Mouse (Mus musculus) kidney, embryonic 14.5 days (tissue): ENCODE measurements at regions not wholly inside any gene's neighbourhood (a gene's known extent, or its start where the extent isn't known, plus 50 kb on each side); places are given as distances from the start of the nearest gene placed in this dataset.

Source experiments
- ATAC-seq: fragments of 200-750 bp; cut with Nextera tagmentation; 2 replicates; pipeline ENCODE4 v1.8.0; 2017; ENCODE audit warnings: moderate number of reproducible peaks, mild to moderate bottlenecking, moderate TSS enrichment, moderate library complexity; ENCODE audit not compliant: low FRiP score, low TSS enrichment
- H3K27ac ChIP-seq: fragments of 300-500 bp; sonication (generic); 2 replicates; pipeline ENCODE4 v1.5.1; 2014; ENCODE audit warnings: low read depth, mild to moderate bottlenecking, low read length, moderate library complexity, mixed read lengths
- H3K27me3 ChIP-seq: fragments of 300-500 bp; sonication (generic); 2 replicates; pipeline ENCODE4 v1.6.1; 2014; ENCODE audit warnings: mild to moderate bottlenecking, low read length; ENCODE audit not compliant: control insufficient read depth, insufficient read depth
- H3K36me3 ChIP-seq: fragments of 300-500 bp; sonication (generic); 2 replicates; pipeline ENCODE4 v1.6.1; 2014; ENCODE audit warnings: low read length, mixed read lengths; ENCODE audit not compliant: control insufficient read depth, insufficient read depth
- H3K4me1 ChIP-seq: fragments of 300-500 bp; sonication (generic); 2 replicates; pipeline ENCODE4 v1.6.1; 2014; ENCODE audit warnings: low read length, mixed read lengths; ENCODE audit not compliant: control insufficient read depth, insufficient read depth
- H3K4me2 ChIP-seq: fragments of 300-500 bp; sonication (generic); replicated peaks from 2 replicates; pipeline ENCODE4 v1.6.1; 2014; ENCODE audit warnings: low read depth, mild to moderate bottlenecking, low read length
- H3K4me3 ChIP-seq: fragments of 300-500 bp; sonication (generic); 2 replicates; pipeline ENCODE4 v1.5.1; 2014; ENCODE audit warnings: mild to moderate bottlenecking, low read length
- H3K9ac ChIP-seq: fragments of 300-500 bp; sonication (generic); 2 replicates; pipeline ENCODE4 v1.6.1; 2014; ENCODE audit warnings: low read depth, mild to moderate bottlenecking, low read length, moderate library complexity
- H3K9me3 ChIP-seq: fragments of 300-500 bp; sonication (generic); 2 replicates; pipeline ENCODE4 v1.6.1; 2016; ENCODE audit warnings: low read length; ENCODE audit not compliant: control insufficient read depth
- WGBS: fragments of 180-500 bp; shearing (Covaris S2); extraction: QIAGEN DNeasy Blood & Tissue Kit; methylation state at CpG from one replicate; pipeline ENCODE4 v1.1.7; 2014; 5-methylcytosine and 5-hydroxymethylcytosine counted together

DNA sequence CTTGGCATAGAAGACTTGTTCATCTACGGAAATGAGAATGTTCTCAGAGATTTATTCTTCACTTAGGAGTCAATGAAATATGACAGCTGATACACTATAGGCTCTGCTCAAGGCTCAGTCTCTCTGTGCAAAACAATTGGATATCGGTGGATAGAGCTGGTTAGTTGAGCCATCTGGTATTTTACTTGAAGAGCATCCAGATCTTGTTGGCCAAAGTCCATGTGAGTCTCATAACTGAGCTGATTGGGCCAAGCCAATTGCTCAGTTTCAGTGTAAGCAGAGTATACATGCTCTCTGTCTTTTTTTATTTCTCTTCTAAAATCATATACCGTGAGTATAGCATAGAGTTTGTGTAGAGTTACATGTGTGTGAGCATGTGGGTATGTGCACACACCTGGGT is 166.3 kb downstream of the Zfp365 start:
- no peaks in the 10 kb centered on the region for H3K36me3 ChIP-seq
- WGBS, result 77% methylated on average over 3 of the region's 3 CpGs
- H3K4me2 ChIP-seq, result no peak overlapping the region
- H3K27me3 ChIP-seq, result no peaks in the 10 kb centered on the region
- H3K9me3 ChIP-seq, result no peaks in the 10 kb centered on the region
- no peak overlapping the region for H3K4me3 ChIP-seq
- ATAC-seq, result no peak
- no peaks in the 10 kb centered on the region for H3K4me1 ChIP-seq
- no peak overlapping the region for H3K9ac ChIP-seq
- no peak overlapping the region for H3K27ac ChIP-seq

DNA sequence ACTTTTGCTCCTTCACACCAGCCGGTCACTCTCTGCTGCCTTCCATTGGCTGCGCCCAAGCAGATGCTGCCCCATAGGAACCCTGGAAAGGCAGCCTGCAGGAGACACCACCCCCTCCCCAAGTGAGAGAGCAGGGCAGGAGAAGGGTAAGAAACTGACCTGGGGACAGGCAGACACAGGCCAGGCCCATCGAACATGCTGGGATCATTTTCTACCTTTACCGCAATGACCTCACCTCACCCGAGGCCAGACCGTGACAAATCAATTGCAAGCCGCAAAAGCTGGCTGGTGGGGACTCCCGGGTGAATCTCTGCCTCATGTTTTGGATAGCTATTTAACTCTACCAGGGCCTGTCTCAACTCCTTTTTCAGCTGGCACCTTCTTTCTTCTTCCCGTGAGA is 168.9 kb downstream of the Zfp365 start:
- Histone ChIP-seq H3K36me3 (no peaks in the 10 kb centered on the region), H3K27me3 (no peaks in the 10 kb centered on the region), H3K4me3 (no peak overlapping the region), H3K9me3 (no peaks in the 10 kb centered on the region), H3K27ac (no peak overlapping the region), H3K9ac (no peak overlapping the region), H3K4me1 (no peaks in the 10 kb centered on the region), H3K4me2 (no peak overlapping the region)
- 54% methylated on average over 9 of the region's 9 CpGs for WGBS
- ATAC-seq, result no peak

DNA sequence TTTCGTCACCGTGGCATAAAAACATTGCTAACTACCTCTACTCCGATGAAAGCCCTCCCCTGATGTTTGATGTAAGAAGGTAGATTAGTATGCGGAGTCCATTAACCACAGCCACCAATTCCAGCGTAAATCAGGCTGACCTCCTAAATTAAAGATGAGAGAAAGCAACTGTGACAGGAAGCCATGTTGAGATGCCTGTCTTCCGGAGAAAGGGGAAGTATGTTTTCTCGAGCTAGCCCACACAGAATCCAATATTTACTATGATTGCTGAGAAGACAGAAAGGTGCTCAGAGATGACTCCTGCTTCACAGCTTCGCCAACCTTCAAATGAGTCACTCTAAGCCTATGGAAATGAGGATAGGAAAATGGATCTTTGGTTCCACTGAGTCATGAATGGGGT is 169.6 kb downstream of the Zfp365 start:
- 57% methylated on average over 8 of the region's 8 CpGs for WGBS
- peak overlapping the region; percentile 12; the same call in 1 of the 2 replicates for H3K27ac ChIP-seq
- no peak for ATAC-seq

DNA sequence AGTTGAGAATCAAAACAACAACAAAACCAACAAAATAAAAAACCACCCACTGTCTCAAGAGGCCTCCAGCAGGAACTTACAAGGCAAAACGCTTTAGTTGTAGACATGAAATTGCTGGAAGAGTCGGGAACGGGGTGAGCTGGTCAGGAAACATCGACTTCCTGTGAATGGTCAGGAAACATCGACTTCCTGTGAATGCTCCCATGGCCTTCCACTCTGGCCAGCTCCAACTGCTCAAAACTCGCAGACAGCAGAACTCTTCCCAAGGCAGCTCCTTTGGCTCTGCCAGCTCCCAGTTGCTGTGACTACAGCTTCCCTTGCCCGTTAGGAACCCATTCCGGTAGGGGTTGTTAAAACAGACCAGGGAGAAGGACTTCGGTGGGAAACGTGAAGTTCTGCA is 170.2 kb downstream of the Zfp365 start:
- H3K36me3 ChIP-seq, result no peaks in the 10 kb centered on the region
- no peaks in the 10 kb centered on the region for H3K4me1 ChIP-seq
- H3K4me3 ChIP-seq, result no peak overlapping the region
- H3K4me2 ChIP-seq, result no peak overlapping the region
- ATAC-seq, result no peak
- H3K9me3 ChIP-seq, result no peaks in the 10 kb centered on the region
- no peak overlapping the region; the same call in 1 of the 2 replicates for H3K27ac ChIP-seq
- WGBS, result 59% methylated on average over 10 of the region's 10 CpGs
- H3K9ac ChIP-seq, result no peak overlapping the region
- H3K27me3 ChIP-seq, result no peaks in the 10 kb centered on the region

More for the DNA sequence above, 169.6 kb downstream of the Zfp365 start:
- Histone ChIP-seq H3K27me3 (no peaks in the 10 kb centered on the region), H3K9ac (no peak overlapping the region), H3K36me3 (no peaks in the 10 kb centered on the region), H3K4me1 (no peaks in the 10 kb centered on the region), H3K4me2 (no peak overlapping the region), H3K4me3 (no peak overlapping the region), H3K9me3 (no peaks in the 10 kb centered on the region)

DNA sequence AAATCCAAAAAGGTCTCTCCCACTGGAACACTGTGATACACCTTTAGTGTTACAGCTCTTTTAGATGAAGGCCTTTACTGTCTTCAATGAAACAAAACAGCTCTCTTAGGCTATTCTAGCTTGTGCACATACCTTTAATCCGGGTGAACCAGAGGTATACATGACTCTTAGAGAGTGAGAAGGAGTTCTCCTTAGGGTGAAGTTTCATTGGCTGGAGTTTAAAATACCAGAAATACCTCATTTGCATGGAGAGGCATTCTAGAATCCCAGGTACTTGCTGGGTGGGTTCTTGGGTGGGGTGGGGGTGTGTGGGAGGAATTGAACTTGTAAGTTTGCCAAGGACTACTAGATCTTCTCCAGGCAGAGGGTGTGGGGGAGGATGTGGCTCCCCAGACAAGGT is 173.3 kb downstream of the Zfp365 start:
- Histone ChIP-seq H3K27me3 (no peaks in the 10 kb centered on the region), H3K4me2 (no peak overlapping the region), H3K4me3 (no peak overlapping the region), H3K9ac (no peak overlapping the region), H3K36me3 (no peaks in the 10 kb centered on the region), H3K9me3 (no peaks in the 10 kb centered on the region), H3K27ac (no peak overlapping the region), H3K4me1 (no peaks in the 10 kb centered on the region)
- ATAC-seq, result no peak
- whole genome bisulfite sequencing, result 50% methylated on average over 1 of the region's 1 CpGs

DNA sequence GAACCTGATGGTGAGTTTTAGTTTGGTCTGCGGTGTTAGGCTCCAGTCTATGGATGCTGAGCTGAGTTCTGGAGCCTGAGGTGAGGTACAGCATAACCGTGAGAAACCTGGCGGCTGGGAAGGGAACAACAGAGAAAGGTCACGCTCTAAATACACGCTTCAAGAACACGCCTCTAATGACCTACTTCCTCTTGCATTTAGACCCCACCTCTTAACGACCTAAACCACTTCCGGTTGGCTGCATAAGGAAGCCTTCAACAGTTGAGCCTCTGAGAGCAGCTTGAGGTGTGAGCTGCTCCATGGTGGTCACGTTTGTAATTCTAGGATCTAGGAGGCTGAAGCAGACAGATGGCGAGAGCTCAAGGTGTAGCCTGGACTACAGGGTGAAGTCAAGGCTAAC is 175.8 kb downstream of the Zfp365 start:
- ATAC-seq, result no peak
- 82% methylated on average over 10 of the region's 10 CpGs for WGBS
- no peaks in the 10 kb centered on the region for H3K27me3 ChIP-seq

DNA sequence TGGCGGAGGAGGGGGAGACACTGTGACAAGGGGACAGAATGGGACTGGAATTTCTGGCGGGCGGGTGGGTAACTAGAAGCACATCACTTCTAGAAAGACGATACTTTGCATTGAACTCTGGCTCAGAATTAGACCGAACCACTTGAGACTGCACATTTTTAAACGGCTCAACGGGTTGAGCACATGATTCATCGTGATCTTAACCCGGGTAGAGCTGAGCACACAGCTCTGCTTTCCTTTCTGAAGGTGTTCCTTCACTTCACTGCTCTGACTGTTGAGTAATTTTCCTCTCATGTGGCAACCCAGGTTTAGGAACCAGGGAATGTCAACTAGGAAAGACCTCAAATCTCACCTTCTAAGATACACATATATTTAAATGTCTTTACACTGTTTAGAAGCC is 180.9 kb downstream of the Zfp365 start:
- Histone ChIP-seq H3K36me3 (no peaks in the 10 kb centered on the region), H3K9me3 (no peaks in the 10 kb centered on the region), H3K27ac (no peak overlapping the region), H3K9ac (no peak overlapping the region), H3K4me1 (no peaks in the 10 kb centered on the region), H3K4me2 (no peak overlapping the region), H3K4me3 (no peak overlapping the region), H3K27me3 (no peaks in the 10 kb centered on the region)
- no peak for ATAC-seq
- WGBS, result 73% methylated on average over 9 of the region's 9 CpGs

More for the DNA sequence above, 175.8 kb downstream of the Zfp365 start:
- no peaks in the 10 kb centered on the region for H3K9me3 ChIP-seq
- no peak overlapping the region for H3K4me3 ChIP-seq
- no peak overlapping the region for H3K27ac ChIP-seq
- H3K4me1 ChIP-seq, result no peaks in the 10 kb centered on the region
- no peak overlapping the region for H3K4me2 ChIP-seq
- no peaks in the 10 kb centered on the region for H3K36me3 ChIP-seq
- H3K9ac ChIP-seq, result no peak overlapping the region

DNA sequence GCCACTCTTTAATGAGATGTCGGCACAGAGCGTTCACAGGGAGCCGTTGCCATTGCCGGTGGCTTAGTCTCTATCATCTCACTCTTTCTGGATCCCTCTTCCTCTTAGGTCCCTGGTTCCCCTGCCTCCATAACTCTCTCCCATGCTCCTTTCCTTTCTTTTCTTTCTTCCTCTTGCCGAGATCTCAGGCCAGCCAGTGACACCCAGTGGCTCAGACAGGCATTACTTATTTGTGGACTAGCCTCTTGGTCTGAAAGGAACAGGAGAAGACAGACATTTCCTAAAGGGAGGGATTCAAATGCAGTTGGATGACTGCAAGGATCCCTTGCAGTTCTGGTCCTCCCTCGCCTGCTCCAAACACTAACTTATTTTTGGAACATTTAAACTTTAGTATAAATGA is 180.5 kb upstream of the Ado start:
- ATAC-seq, result 0 out of 2 replicates have a peak, but pooled peaks have one; percentile 43
- no peak overlapping the region for H3K4me3 ChIP-seq
- H3K27me3 ChIP-seq, result no peaks in the 10 kb centered on the region
- H3K4me1 ChIP-seq, result no peaks in the 10 kb centered on the region
- no peak overlapping the region for H3K9ac ChIP-seq
- H3K9me3 ChIP-seq, result no peaks in the 10 kb centered on the region
- H3K36me3 ChIP-seq, result no peaks in the 10 kb centered on the region
- 50% methylated on average over 6 of the region's 6 CpGs for WGBS
- H3K27ac ChIP-seq, result no peak overlapping the region
- no peak overlapping the region for H3K4me2 ChIP-seq

DNA sequence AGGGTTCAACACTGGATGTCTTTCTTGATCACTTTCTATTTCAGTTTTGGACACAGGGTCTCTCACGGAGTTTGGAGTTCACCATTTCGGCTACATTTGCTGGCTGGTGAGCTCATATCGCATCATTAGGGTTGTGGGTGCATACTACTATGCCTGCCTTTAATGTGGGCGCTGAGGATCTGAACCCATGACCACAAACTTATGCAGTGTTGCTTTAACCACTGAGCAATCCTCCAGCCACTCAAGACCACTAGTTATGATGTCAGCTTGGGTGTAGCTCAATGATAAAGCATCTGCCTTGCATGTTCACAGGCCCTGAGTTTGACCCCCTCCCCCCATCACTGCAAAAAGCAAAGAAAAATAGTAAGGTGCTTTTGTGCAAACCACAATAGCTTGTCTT is 178.8 kb upstream of the Ado start:
- H3K4me2 ChIP-seq, result no peak overlapping the region
- H3K9ac ChIP-seq, result no peak overlapping the region
- H3K27ac ChIP-seq, result no peak overlapping the region
- H3K4me1 ChIP-seq, result no peaks in the 10 kb centered on the region
- no peaks in the 10 kb centered on the region for H3K36me3 ChIP-seq
- ATAC-seq, result no peak
- 88% methylated on average over 4 of the region's 4 CpGs for WGBS
- H3K9me3 ChIP-seq, result no peaks in the 10 kb centered on the region
- no peak overlapping the region for H3K4me3 ChIP-seq
- no peaks in the 10 kb centered on the region for H3K27me3 ChIP-seq

DNA sequence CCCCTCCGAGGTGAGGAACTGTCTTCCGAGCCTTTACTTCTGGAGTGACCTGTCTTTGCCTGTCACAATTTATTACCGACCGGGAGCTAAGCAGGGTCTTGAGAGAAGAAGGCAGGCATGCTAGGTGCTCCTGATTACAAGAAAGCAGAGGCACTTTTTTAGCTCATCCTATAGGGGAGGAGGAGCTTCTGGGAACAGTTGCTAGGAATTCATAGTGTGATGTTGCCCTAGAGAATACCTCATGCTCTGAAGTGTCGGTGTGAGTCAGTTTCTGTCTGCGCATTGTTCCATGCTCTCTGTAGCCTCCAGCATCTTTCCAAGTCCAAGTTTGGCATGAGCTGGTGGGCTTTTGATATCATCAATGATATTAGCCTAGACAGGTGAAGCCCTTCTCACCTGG is 178.0 kb upstream of the Ado start:
- H3K4me2 ChIP-seq, result no peak overlapping the region
- H3K27ac ChIP-seq, result no peak overlapping the region
- H3K27me3 ChIP-seq, result no peaks in the 10 kb centered on the region
- ATAC-seq, result no peak
- no peaks in the 10 kb centered on the region for H3K9me3 ChIP-seq
- H3K9ac ChIP-seq, result no peak overlapping the region
- H3K4me1 ChIP-seq, result no peaks in the 10 kb centered on the region
- H3K36me3 ChIP-seq, result no peaks in the 10 kb centered on the region
- no peak overlapping the region for H3K4me3 ChIP-seq
- 73% methylated on average over 6 of the region's 6 CpGs for WGBS
